Mouse (Mus musculus): Measurements from ENCODE around the gene Abcg5.
A peak's percentile ranks its signal among the peaks of the same experiment; 100 is the strongest.

The Abcg5 gene

DNA sequence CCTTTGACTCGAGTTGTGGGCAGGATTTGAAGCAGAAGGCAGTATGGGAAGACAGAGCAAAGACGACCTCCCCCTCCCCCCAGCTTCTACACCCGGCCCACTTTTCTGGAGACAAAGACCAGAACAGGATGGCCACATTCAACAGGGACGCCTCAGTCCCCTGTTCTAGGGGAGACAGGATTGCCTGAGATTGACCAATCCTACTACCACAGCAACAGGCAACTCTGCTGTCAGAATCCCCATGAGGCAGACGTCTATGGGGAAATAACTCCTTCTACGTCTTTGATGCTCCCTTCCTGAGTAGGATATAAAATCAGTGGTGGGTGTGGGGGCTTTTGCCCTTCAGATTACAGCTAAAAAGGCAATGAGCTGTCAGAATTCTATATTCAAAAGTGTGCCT, 1.5 kb upstream of the Abcg5 start:
- no peak for DNase-seq

DNA sequence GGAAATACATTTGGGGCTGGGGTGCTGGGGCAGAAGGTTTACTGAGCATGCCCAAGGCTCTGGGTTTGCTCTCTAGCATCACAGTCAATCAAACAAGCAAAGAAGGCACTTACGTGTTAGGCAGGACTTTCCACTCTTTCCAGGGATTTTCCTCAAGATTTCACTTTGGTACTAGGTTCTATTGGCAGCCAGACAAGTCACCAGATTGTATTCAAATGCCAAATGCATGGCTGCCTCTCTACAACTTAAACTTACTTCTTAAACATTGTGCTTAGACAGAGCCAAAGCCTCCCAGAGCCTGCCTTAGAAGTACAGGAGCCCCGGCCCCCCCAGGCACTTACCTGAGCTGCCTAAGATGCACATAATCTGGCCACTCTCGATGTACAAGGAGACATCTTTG, 1.1 kb downstream of the Abcg5 start:
- no peak for DNase-seq

DNA sequence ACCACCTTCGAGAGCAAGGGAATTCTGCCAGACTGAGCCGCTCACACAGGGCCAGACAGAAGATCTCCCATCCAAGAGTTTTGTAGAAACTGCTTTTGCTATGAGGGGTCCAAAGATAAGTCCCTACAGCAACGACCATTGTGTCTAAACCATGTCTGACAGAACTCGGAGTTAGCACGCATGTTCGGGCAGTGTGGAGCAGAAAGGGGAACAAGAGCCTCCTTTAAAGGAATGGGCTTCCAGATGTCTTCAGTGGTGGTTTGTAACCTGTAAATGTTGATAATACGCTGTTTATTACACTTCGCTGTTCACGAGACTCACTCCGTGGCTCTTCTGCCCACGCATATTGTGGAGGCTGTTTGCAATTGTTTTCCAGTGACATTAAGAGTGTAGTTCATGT, 5.2 kb downstream of the Abcg5 start:
- no peak for DNase-seq

GRCm38 (mm10) chr17:84675951-84676366, 6.9 kb downstream of the Abcg5 start, which contains the start of gene Abcg8:
Abcg8 (plus strand) TSS chr17:84676302.
- peak; percentile 11 to 16 for DNase-seq

DNA sequence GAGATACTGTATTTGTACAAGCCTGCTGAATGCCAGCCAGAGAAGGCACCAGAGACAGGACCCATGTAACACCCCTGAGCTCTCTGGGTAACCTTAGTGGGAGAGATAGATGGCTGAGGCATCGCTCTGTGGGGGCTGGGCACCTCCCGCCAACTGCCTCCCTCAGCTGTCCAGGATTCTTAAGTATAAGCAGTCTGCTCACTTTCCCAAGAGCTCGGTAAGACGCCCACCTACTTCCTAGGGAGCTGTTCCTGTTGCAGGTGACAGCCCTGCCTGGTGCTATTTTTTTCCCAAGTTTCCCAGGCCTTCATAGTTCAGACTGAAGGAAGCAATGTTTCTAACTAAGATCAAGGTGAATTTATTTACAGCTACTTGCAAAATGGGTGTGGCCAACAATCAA, 7.6 kb downstream of the Abcg5 start:
- no peak for DNase-seq

GRCm38 (mm10) chr17:84674048-84674447, 8.8 kb downstream of the Abcg5 start:
- DNase-seq = no peak

- DNase-seq = peak; percentile 18 to 47
Measured at GRCm38 (mm10) chr17:84672376-84673369, 10.1 kb downstream of the Abcg5 start.

DNA sequence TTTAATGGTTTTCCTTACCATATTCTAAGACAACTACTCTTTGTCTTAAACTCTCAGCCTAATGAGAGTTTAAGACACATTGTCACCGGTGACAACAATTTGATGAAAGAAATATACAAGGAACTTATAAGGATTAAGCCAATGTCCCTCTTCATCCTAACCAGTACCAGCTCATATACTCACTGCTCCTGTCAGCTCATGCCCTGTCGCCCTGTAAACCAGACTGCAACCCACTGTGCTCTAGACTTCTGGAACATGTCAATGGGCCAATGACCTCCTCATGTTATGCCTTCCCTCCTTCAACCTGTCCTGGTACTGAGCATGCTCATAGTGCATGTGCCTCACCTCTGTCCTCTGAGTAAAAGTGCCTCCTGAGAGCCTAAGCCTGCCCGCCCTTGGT, 15.0 kb downstream of the Abcg5 start:
- no peak for DNase-seq

DNA sequence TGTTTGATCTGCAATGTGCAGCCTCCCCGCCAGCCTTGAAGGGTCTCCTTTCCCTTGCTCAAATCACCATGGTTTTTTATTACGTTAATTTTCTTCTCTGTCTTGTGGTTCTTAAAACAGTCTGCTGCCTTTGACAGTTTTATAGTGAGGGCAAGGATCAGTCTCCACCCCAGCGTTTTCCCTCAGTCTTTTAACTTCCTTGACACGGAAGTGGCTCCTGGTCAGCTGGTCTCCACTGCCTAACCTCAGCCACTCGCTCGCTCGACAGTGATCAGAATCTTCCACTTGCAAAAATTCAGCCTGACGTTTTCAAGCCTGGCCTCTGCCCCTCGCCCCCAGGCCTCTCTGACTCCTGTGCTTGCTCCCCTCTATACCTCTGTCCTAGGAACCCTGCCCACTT, 17.1 kb downstream of the Abcg5 start:
- no peak for DNase-seq

DNA sequence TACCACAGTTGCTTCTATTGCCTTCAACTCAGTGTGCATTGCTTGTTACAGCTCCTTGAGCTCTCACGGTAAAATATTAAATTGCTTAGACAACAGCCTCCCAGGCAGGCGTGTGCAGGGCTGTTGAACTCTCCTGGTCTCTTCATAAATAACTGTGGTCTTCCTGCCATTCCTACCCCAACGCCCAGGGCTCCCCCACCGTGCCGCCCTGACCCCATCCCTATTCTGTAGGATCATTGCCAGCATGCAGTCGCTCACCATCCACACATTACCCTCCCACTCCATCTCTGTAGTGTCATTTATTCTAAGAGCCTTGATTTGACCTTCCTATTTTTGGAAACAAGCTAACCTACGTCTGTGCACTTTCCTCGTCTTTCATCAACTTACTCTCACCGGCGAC, 17.8 kb downstream of the Abcg5 start:
- DNase-seq = no peak

- DNase-seq = no peak
Measured at GRCm38 (mm10) chr17:84658951-84659350, 23.9 kb downstream of the Abcg5 start.

DNA sequence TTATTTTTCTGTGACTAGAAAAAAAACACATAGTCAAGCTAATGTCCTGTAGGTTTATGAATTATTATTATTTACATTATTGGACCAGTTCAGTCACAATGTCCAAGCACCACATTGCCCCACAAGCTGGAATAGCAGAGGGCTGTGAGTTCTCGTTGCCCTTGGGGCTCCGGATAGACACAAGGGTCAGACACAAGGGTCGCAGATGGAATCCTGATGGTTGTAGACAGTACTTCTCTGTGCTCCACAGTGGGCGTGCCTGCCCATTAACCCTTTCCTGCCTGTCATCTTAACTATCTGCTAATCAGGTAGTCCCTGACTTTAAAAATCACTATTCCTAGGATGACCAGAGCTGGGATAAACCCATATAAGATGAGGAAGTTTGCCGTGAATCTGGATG, 24.6 kb downstream of the Abcg5 start:
- no peak for DNase-seq

DNA sequence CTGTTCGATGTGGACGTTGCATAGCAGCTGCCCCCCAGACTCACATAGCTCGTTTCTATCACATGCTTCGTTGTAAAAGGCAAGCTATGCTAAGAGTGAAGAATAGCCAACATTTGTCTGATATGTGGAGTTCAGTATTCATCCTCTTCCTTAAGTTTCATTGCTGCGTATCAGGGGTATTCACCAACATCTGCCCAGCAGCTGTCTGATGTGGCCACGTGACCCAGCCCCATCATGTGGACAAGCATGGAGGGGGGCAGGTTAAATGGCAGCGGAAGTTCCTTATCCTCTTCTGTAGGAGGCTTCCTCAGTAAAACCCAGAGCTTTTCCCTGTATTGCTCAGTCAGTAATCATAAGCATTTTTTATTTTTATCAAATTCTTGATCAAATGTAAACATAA, 25.0 kb downstream of the Abcg5 start:
- DNase-seq = no peak

GRCm38 (mm10) chr17:84657422-84657732, 25.4 kb downstream of the Abcg5 start:
- DNase-seq = no peak

GRCm38 (mm10) chr17:84656653-84657421, 26.0 kb downstream of the Abcg5 start:
- no peak for DNase-seq

- no peak for DNase-seq
Measured at GRCm38 (mm10) chr17:84656205-84656604, 26.6 kb downstream of the Abcg5 start.

DNA sequence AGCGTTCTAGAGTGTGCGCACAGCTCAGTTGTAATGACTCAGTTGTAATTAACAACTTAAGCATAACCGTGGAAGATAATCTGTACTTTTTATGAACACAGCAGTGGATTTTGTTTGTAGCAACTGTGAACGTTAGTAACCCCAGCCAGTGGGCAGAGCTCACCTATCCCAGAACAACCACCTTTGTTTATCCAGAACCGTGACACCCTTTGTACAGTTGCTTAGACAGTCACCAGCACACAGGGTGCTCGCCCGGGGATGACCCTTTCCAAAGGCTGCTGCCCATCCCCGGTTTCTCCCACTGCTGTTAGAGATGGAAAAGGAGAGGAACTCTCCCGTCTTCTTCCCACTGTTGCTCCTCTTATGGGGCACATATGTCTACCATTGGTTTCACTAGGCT, 29.3 kb downstream of the Abcg5 start:
- DNase-seq = no peak

- no peak for DNase-seq
Measured at GRCm38 (mm10) chr17:84650302-84651017, 32.4 kb downstream of the Abcg5 start.

DNA sequence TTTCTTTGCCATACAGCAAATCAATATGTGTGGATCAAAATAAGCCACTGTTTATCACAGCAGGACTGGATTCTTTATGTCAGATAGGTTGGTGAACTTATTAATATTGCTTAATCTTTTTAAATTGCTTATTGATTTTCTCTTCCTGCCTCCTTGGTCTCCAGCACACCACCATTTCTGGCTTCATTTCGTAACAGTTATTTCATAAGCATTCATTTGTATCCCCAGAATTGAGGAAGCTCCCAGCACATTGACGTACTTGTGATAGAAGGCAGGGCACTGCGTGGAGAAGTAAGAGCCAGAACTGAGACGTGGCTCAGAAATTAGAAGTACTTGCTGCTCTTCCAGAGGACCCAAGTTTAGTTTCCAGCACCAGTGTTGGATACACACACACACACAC, 35.2 kb downstream of the Abcg5 start:
- DNase-seq = peak in 1 of 2 experiments; percentile 18

- DNase-seq = no peak
Measured at GRCm38 (mm10) chr17:84646477-84646876, 36.3 kb downstream of the Abcg5 start.

DNA sequence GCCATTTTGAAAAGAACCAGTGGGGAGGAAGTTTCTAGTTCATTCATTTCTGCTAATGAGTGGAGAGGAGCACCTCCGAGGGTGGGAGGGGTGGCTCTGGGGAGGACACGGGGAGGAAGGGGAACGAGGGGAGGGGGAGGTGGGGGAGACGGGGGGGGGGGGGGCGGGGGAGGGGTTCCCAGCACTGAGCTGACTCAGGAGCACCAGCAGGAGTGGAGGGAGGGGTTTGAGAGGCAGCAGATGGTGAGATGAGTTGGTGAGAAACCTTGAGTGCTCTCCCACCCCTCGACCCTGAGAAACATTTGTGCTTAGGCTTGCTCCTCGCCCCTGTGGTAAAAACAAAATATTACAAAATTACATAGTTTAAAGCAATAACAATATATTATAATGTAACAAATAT, 36.9 kb downstream of the Abcg5 start:
- no peak for DNase-seq

GRCm38 (mm10) chr17:84645119-84645518, 37.7 kb downstream of the Abcg5 start:
- DNase-seq = no peak
